Mouse (Mus musculus): Measurements from ENCODE around the gene B3galnt2.
"Not testable (repeated sequence)": the region's sequence is repeated elsewhere in the genome, so short reads cannot be mapped to it uniquely, and the experiment has no call there.

The B3galnt2 gene

GRCm38 (mm10) chr13:13953874-13954832 is at the start of gene B3galnt2:
Gene B3galnt2 (plus strand): TSS chr13:13954469.
- peak; percentile 90 to 91 for DNase-seq (ENCODE audit: low read depth in 1 of 2, low spot score in 2 of 2)

GRCm38 (mm10) chr13:13911341-13911740 is 42.9 kb upstream of the B3galnt2 start:
- no peak for DNase-seq (ENCODE audit: low read depth in 1 of 2, low spot score in 2 of 2)

GRCm38 (mm10) chr13:13919396-13919795 is 34.9 kb upstream of the B3galnt2 start:
- no peak for DNase-seq (ENCODE audit: low read depth in 1 of 2, low spot score in 2 of 2)

- no peak for DNase-seq (ENCODE audit: low read depth in 1 of 2, low spot score in 2 of 2)
Observed at GRCm38 (mm10) chr13:13922526-13922925, 31.7 kb upstream of the B3galnt2 start.

- no peak for DNase-seq (ENCODE audit: low read depth in 1 of 2, low spot score in 2 of 2)
Observed at GRCm38 (mm10) chr13:13929982-13930381, 24.3 kb upstream of the B3galnt2 start.

GRCm38 (mm10) chr13:13954931-13955330 is 662 bp downstream of the B3galnt2 start:
- DNase-seq (ENCODE audit: low read depth in 1 of 2, low spot score in 2 of 2) = peak in 1 of 2 experiments; percentile 6

- no peak for DNase-seq (ENCODE audit: low read depth in 1 of 2, low spot score in 2 of 2)
Observed at GRCm38 (mm10) chr13:13956686-13957085, 2.4 kb downstream of the B3galnt2 start.

GRCm38 (mm10) chr13:13960211-13960610 is 5.9 kb downstream of the B3galnt2 start:
- DNase-seq (ENCODE audit: low read depth in 1 of 2, low spot score in 2 of 2) = no peak

GRCm38 (mm10) chr13:13961046-13961445 is 6.8 kb downstream of the B3galnt2 start:
- no peak for DNase-seq (ENCODE audit: low read depth in 1 of 2, low spot score in 2 of 2)

GRCm38 (mm10) chr13:13965388-13965964 is 11.2 kb downstream of the B3galnt2 start:
- no peak for DNase-seq (ENCODE audit: low read depth in 1 of 2, low spot score in 2 of 2)

- DNase-seq (ENCODE audit: low read depth in 1 of 2, low spot score in 2 of 2) = no peak
Observed at GRCm38 (mm10) chr13:13966172-13966571, 11.9 kb downstream of the B3galnt2 start.

- no peak for DNase-seq (ENCODE audit: low read depth in 1 of 2, low spot score in 2 of 2)
Observed at GRCm38 (mm10) chr13:13968629-13969111, 14.4 kb downstream of the B3galnt2 start.

- DNase-seq (ENCODE audit: low read depth in 1 of 2, low spot score in 2 of 2) = no peak
Observed at GRCm38 (mm10) chr13:13969796-13970195, 15.5 kb downstream of the B3galnt2 start.

GRCm38 (mm10) chr13:13981842-13982241 is 27.6 kb downstream of the B3galnt2 start:
- DNase-seq (ENCODE audit: low read depth in 1 of 2, low spot score in 2 of 2) = not testable (repeated sequence)

GRCm38 (mm10) chr13:13983523-13983922 is 29.3 kb downstream of the B3galnt2 start:
- DNase-seq (ENCODE audit: low read depth in 1 of 2, low spot score in 2 of 2) = no peak

GRCm38 (mm10) chr13:13989135-13989534 is 34.9 kb downstream of the B3galnt2 start:
- DNase-seq (ENCODE audit: low read depth in 1 of 2, low spot score in 2 of 2) = no peak

- no peak for DNase-seq (ENCODE audit: low read depth in 1 of 2, low spot score in 2 of 2)
Observed at GRCm38 (mm10) chr13:13990391-13990790, 36.1 kb downstream of the B3galnt2 start.

GRCm38 (mm10) chr13:13993041-13993440 is 38.8 kb downstream of the B3galnt2 start:
- DNase-seq (ENCODE audit: low read depth in 1 of 2, low spot score in 2 of 2) = no peak

GRCm38 (mm10) chr13:13995046-13995445 is 40.8 kb downstream of the B3galnt2 start:
- no peak for DNase-seq (ENCODE audit: low read depth in 1 of 2, low spot score in 2 of 2)

GRCm38 (mm10) chr13:13997476-13997875 is 43.2 kb downstream of the B3galnt2 start:
- DNase-seq (ENCODE audit: low read depth in 1 of 2, low spot score in 2 of 2) = no peak

- DNase-seq (ENCODE audit: low read depth in 1 of 2, low spot score in 2 of 2) = no peak
Observed at GRCm38 (mm10) chr13:14002706-14003105, 48.4 kb downstream of the B3galnt2 start.

GRCm38 (mm10) chr13:14004086-14004485 is 49.8 kb downstream of the B3galnt2 start:
- DNase-seq (ENCODE audit: low read depth in 1 of 2, low spot score in 2 of 2) = no peak
